Mouse (Mus musculus) spleen, adult 2 months (tissue): Measurements from ENCODE around the gene Tmem259.

Experiments
- CTCF ChIP-seq: fragments of 200-500 bp; IDR thresholded peaks from 2 replicates; pipeline ENCODE4 v1.5.1; 2011; ENCODE audit warnings: mild to moderate bottlenecking, inconsistent platforms; ENCODE audit not compliant: insufficient read depth, insufficient read length, insufficient replicate concordance; ENCODE audit errors: extremely low read depth
- POLR2A ChIP-seq: fragments of 200-500 bp; IDR thresholded peaks from 2 replicates; pipeline ENCODE4 v1.6.1; 2011; ENCODE audit warnings: low read depth, low read length, inconsistent platforms

GRCm38 (mm10) chr10:79950661-79951060 lies 33.5 kb downstream of the Tmem259 start:
- TF ChIP-seq CTCF, result no peak
- TF ChIP-seq POLR2A, result no peak
